Mouse (Mus musculus): ENCODE results near the gene Rnf213. TPM values are rescaled to one million over a fixed set of nuclear protein-coding genes. Genes with fewer than 3 reads are reported as not detected.

Gene Rnf213
- polyA plus RNA-seq, 1 experiment from 2014 or later = 4.2 TPM

DNA sequence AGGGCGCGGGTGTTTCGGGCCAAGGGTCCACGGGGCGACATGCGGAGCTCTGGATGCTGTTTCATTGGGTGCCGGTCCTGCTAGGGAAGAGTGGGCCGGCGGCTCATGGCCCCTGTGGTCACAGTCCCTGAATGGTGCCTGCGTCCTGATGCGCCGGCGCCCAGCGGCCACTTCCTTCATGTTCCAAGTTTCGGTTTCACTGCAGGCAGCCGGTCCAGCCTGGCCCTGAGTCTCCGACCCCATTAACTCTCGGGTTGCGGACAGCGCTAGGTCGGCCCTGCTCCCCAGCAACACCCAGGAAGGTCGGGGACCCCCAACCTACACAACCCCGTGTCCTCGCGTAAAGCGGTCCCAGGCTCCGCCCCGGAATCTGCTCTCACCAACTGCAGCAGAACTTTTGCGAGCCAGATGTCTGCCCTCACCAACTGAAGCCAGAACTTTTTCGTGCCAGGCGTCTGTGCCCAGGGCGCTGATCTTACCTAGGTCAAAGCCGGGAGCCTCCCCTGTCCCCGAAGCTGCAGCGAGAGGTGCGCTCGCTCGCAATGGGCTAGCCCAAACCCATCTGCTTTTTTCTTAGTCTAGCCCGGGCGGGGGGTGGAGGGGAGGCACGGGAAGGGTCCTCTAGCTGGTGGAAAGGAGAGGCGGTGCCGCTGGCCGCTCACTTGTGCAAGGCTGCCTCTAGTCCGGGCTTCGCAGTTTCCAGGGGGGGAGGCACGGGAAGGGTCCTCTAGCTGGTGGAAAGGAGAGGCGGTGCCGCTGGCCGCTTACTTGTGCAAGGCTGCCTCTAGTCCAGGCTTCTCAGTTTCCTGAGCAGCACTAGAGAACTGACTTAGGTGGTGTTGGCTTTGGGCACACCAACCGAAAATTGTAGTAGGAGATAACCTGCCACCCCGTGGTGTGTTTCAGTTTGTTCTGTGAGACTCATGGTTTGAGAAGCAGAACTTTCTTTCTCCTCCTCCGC lies 2.3 kb upstream of the Rnf213 start:
- ATAC-seq (ENCODE audit: insufficient read depth) = peak; percentile 14; the same call in 1 of the 2 replicates
- H3K36me3 ChIP-seq (replicated peaks) = no peaks in the 10 kb centered on the region
- peak overlapping the region; percentile 80 for H3K4me3 ChIP-seq (replicated peaks)
- H3K27me3 ChIP-seq = peaks cover 36% of the 10 kb centered on the region
- H3K9ac ChIP-seq = peak overlapping the region; percentile 51
- H3K27ac ChIP-seq (replicated peaks) = peak overlapping the region; percentile 72
- 1% methylated on average over 53 of the region's 53 CpGs for WGBS (ENCODE audit: insufficient replicate concordance)
- peak overlapping the region; percentile 97 for H3K4me2 ChIP-seq
- H3K4me1 ChIP-seq (replicated peaks) = peaks cover 65% of the 10 kb centered on the region
- H3K9me3 ChIP-seq (replicated peaks) = no peaks in the 10 kb centered on the region

DNA sequence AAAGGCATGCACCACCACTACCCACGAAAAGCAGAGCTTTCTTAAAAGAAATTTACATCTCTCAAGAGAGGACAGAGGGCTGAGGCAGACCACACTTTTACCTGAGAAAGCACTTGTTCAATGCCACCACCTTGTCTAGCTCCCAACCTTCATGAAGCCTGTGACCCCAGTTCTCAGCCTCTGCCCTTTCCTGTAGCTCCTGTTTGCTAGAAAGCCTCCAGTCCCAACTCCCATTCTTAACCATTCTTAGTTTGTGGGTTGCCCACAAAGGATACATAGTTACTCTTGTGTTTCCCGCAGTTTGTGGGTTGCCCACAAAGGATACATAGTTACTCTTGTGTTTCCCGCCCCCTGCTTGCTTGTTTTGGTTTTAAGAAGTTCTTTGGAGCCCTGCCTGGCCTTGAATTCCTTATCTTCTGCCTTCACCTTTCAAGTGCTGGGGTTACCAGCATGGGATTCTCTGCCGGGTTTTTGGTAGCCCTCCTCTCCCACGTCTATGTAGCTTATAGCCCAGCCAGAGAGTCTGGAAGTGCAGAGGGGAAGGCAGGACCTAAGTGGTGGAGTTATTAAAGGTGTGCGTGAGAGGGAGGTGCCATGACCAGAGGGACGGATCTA lies 1.4 kb upstream of the Rnf213 start:
- Histone ChIP-seq H3K4me1 (replicated peaks) (peaks cover 70% of the 10 kb centered on the region), H3K9me3 (replicated peaks) (no peaks in the 10 kb centered on the region), H3K9ac (no peak overlapping the region), H3K4me3 (replicated peaks) (peak overlapping the region; percentile 80), H3K36me3 (replicated peaks) (peaks cover 4% of the 10 kb centered on the region; the same call in 1 of the 2 replicates), H3K27ac (replicated peaks) (peak overlapping the region; percentile 72), H3K27me3 (peaks cover 36% of the 10 kb centered on the region), H3K4me2 (peak overlapping the region; percentile 97)
- peak; percentile 26 for ATAC-seq (ENCODE audit: insufficient read depth)
- 7% methylated on average over 7 of the region's 7 CpGs for WGBS (ENCODE audit: insufficient replicate concordance)

DNA sequence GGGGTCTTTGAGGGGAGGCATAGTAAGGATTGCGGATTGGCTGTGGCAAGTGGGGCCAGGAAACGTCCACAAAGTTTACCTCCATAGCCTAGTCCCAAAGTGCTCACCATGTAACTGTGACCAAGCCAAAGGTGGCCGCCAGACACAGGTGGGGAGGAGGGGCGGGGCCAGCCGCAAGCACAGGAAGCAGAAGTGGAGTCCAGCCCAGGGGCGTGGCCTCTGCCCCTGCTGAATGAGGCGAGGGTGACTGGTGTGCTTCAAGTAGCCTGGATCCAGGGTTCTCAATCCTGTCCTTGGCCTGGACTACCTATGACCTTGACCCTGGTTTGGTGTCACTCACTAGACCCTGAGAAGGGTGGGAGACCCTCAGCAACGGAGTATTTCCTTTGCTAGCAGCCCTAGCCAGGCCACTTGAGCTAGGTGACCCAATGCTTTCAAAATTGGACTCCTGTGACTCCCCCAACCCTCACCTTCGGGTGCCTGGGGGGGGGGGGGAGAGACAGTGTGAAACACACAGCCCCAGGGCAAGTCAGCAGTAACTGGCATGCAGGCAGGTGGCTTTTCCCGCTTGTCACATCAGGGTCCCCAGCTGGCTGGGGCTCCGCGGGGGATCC lies 792 bp upstream of the Rnf213 start:
- Histone ChIP-seq H3K27ac (replicated peaks) (peak overlapping the region; percentile 72), H3K9ac (peak overlapping the region; percentile 62), H3K27me3 (peaks cover 36% of the 10 kb centered on the region), H3K9me3 (replicated peaks) (no peaks in the 10 kb centered on the region), H3K4me1 (replicated peaks) (peaks cover 70% of the 10 kb centered on the region), H3K4me2 (peak overlapping the region; percentile 97), H3K4me3 (replicated peaks) (peak overlapping the region; percentile 80), H3K36me3 (replicated peaks) (peaks cover 6% of the 10 kb centered on the region; the same call in 1 of the 2 replicates)
- ATAC-seq (ENCODE audit: insufficient read depth) = peak; percentile 71
- 6% methylated on average over 12 of the region's 12 CpGs for WGBS (ENCODE audit: insufficient replicate concordance)

DNA sequence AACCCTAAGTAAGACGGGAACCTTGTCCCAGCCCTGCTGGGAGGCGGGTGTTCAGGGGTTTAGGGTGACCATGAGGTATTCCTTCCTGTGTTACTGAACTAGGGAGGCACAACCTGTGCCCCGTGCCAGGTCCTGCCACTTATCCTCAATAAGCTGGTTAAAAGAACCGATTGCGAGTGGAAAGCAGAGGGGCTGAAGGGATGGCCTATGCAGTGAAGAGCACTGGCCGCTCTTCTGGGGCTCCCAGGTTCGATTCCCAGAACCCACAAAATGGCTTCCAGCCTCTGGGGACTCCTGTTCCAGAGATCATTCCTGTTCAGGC lies 544 bp downstream of the Rnf213 start:
- ATAC-seq (ENCODE audit: insufficient read depth) = no peak
- H3K4me1 ChIP-seq (replicated peaks) = peaks cover 62% of the 10 kb centered on the region
- peaks cover 26% of the 10 kb centered on the region for H3K27me3 ChIP-seq
- peak overlapping the region; percentile 72 for H3K27ac ChIP-seq (replicated peaks)
- no peaks in the 10 kb centered on the region for H3K9me3 ChIP-seq (replicated peaks)
- H3K36me3 ChIP-seq (replicated peaks) = peaks cover 6% of the 10 kb centered on the region; the same call in 1 of the 2 replicates
- peak overlapping the region; percentile 62 for H3K9ac ChIP-seq
- H3K4me3 ChIP-seq (replicated peaks) = peak overlapping the region; percentile 80
- 16% methylated on average over 7 of the region's 7 CpGs for WGBS (ENCODE audit: insufficient replicate concordance)
- H3K4me2 ChIP-seq = peak overlapping the region; percentile 97

DNA sequence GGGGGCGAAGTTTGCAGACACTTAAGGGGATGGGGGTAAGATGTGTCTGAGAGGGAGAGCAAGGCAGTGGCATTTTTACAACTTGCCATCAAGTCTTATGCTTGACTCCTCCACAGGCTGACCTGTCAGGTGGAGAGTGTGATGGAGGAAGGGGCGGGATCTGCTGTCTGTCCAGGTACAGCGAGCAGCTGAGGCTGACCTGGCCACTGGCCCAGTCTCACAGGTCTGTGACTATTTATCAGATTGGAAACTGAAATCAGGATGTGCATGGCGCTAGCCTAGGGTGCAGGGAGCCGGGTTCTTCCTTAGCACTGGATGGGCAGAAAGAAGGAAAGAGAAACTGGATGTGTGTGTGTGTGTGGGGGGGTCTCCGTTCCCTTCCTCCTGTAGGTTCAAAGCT lies 1.3 kb downstream of the Rnf213 start:
- Histone ChIP-seq H3K9me3 (replicated peaks) (no peaks in the 10 kb centered on the region), H3K4me2 (peak overlapping the region; percentile 97), H3K9ac (no peak overlapping the region), H3K4me3 (replicated peaks) (peak overlapping the region; percentile 80), H3K27me3 (peaks cover 18% of the 10 kb centered on the region), H3K4me1 (replicated peaks) (peaks cover 62% of the 10 kb centered on the region), H3K36me3 (replicated peaks) (peaks cover 6% of the 10 kb centered on the region; the same call in 1 of the 2 replicates), H3K27ac (replicated peaks) (no peak overlapping the region)
- no peak for ATAC-seq (ENCODE audit: insufficient read depth)
- 62% methylated on average over 6 of the region's 6 CpGs for WGBS (ENCODE audit: insufficient replicate concordance)

DNA sequence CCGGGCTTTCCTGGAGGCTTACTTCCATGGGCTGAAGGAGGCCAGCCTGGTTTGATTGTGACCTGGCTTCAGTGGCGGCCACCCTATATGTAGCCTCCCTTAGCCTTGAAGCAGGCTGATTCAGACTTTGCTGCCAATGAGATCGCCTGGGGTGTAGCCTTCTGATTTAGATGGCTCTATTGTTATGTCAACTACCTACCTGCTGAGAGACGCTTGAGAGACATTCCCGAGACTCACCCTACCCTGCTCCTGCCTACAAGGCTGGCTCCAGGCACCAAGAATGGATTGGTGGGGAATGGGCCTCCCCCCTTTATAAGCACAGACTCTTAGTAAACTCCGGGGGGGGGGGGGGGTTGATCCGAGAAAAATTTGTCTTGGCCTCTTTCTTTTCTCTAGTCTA lies 2.5 kb downstream of the Rnf213 start:
- Histone ChIP-seq H3K27me3 (peaks cover 7% of the 10 kb centered on the region), H3K4me1 (replicated peaks) (peaks cover 53% of the 10 kb centered on the region), H3K4me2 (peak overlapping the region; percentile 13; the same call in 1 of the 2 replicates), H3K9me3 (replicated peaks) (no peaks in the 10 kb centered on the region), H3K4me3 (replicated peaks) (no peak overlapping the region), H3K27ac (replicated peaks) (no peak overlapping the region), H3K9ac (no peak overlapping the region), H3K36me3 (replicated peaks) (peaks cover 6% of the 10 kb centered on the region; the same call in 1 of the 2 replicates)
- ATAC-seq (ENCODE audit: insufficient read depth) = no peak
- 65% methylated on average over 7 of the region's 7 CpGs for WGBS (ENCODE audit: insufficient replicate concordance)

DNA sequence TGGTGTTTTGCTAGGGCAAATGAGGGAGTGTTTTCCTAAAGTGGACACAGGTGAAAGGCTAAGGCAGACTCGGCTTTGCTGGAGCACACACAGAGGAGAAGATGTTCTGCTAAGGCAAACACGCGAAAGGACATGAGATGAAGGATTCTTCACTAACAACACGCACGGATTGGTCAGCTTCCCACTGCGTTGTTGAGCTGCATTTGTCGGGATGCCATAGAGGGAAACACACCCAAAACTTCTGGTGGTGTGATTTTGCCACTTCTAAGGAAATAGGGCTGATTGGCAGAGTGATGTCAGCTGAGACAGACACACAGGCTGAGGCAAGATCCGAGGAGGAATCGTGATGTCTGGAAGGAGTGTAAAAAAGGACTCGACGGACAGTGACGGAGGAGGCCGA lies 3.0 kb downstream of the Rnf213 start:
- H3K36me3 ChIP-seq (replicated peaks) = peaks cover 6% of the 10 kb centered on the region; the same call in 1 of the 2 replicates
- H3K4me2 ChIP-seq = no peak overlapping the region
- H3K4me3 ChIP-seq (replicated peaks) = no peak overlapping the region
- H3K27ac ChIP-seq (replicated peaks) = no peak overlapping the region
- peaks cover 1% of the 10 kb centered on the region; the same call in 1 of the 2 replicates for H3K27me3 ChIP-seq
- peaks cover 49% of the 10 kb centered on the region for H3K4me1 ChIP-seq (replicated peaks)
- no peaks in the 10 kb centered on the region for H3K9me3 ChIP-seq (replicated peaks)
- WGBS (ENCODE audit: insufficient replicate concordance) = 63% methylated on average over 13 of the region's 13 CpGs
- no peak for ATAC-seq (ENCODE audit: insufficient read depth)
- H3K9ac ChIP-seq = no peak overlapping the region

DNA sequence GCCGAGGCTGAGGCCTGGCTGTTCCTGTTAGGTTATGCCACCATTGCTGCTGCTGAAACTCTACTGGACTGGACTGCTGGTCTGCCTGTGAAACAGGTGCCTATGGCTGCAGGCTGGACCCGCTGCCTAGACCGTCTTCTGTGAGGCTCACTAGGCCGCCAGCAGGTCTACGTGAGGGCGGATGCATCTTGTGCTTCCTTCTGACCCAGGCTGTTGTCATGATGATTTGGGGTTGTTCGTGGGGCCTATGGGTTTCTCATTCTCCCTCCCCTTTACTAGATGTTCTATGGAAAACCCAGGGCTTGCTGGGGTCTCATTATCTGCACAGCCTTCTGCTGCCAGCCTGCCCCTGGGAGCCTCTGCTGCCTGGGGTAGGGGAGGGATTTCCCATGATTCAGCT lies 3.6 kb downstream of the Rnf213 start:
- Histone ChIP-seq H3K4me1 (replicated peaks) (peaks cover 44% of the 10 kb centered on the region), H3K9ac (no peak overlapping the region), H3K27me3 (no peaks in the 10 kb centered on the region), H3K9me3 (replicated peaks) (no peaks in the 10 kb centered on the region), H3K27ac (replicated peaks) (no peak overlapping the region), H3K36me3 (replicated peaks) (peaks cover 6% of the 10 kb centered on the region; the same call in 1 of the 2 replicates), H3K4me3 (replicated peaks) (no peak overlapping the region), H3K4me2 (no peak overlapping the region)
- ATAC-seq (ENCODE audit: insufficient read depth) = no peak
- 64% methylated on average over 7 of the region's 7 CpGs for WGBS (ENCODE audit: insufficient replicate concordance)

DNA sequence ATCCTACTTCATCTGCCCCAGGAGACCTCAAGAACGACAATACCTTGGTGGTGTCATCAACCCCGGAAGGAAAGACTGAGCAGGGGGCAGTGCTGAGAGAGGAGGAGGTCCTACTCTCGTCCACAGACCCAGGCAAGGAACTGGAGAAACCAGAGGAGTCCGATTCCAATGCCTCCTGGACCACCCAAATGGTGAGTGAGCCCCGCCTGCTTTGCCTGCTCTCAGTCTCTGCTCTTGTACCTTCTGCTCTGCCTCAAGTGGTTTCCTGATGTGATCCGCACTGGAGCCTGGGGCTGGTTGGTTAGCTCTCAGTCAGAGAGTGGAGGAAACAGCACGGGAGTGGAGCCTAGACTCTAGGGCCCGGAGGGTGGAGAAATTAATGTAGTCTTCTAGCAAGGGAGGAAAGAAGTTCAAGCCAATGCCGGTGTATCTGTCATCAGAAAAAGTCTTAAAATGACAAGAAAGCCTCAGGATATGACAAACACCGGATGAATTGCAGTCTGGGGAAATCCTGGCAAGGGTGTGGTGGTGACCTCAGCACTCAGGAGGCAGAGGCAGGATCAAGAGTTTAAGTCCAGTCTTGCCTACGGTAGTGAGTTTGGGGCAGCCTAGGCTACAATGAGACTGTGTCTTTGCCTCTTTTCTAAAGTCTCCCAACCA lies 9.7 kb downstream of the Rnf213 start:
- whole genome bisulfite sequencing (ENCODE audit: insufficient replicate concordance) = 55% methylated on average over 11 of the region's 11 CpGs
- no peak overlapping the region for H3K27ac ChIP-seq (replicated peaks)
- H3K36me3 ChIP-seq (replicated peaks) = peaks cover 45% of the 10 kb centered on the region

DNA sequence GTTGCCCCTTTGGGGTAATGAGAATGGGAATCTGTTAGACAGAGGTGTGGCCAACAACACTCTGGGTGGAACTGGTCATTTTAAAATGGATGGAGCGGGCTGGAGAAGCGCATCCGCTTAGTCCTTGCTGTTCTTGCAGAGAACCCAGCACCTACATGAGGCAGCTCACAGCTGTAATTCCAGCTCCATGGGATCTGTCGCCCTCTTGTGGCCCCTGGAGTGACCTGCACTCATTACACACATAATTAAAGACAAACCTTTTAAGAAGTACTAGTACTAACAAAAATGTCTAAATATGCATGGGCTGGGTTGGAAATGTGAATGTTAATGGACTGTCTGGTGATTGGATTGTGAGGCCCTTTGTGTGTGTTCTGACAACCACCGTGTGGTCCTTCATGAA lies 11.7 kb downstream of the Rnf213 start:
- no peak for ATAC-seq (ENCODE audit: insufficient read depth)
- peaks cover 62% of the 10 kb centered on the region for H3K36me3 ChIP-seq (replicated peaks)
- H3K4me2 ChIP-seq = no peak overlapping the region
- no peak overlapping the region for H3K9ac ChIP-seq
- H3K27ac ChIP-seq (replicated peaks) = no peak overlapping the region
- no peak overlapping the region for H3K4me3 ChIP-seq (replicated peaks)
- H3K4me1 ChIP-seq (replicated peaks) = no peaks in the 10 kb centered on the region
- no peaks in the 10 kb centered on the region for H3K27me3 ChIP-seq
- H3K9me3 ChIP-seq (replicated peaks) = no peaks in the 10 kb centered on the region
- WGBS (ENCODE audit: insufficient replicate concordance) = 59% methylated on average over 5 of the region's 5 CpGs

More for the DNA sequence above, 9.7 kb downstream of the Rnf213 start:
- H3K9me3 ChIP-seq (replicated peaks) = no peaks in the 10 kb centered on the region
- H3K4me2 ChIP-seq = no peak overlapping the region
- no peaks in the 10 kb centered on the region for H3K4me1 ChIP-seq (replicated peaks)
- H3K4me3 ChIP-seq (replicated peaks) = no peak overlapping the region
- no peak for ATAC-seq (ENCODE audit: insufficient read depth)
- no peak overlapping the region for H3K9ac ChIP-seq
- H3K27me3 ChIP-seq = no peaks in the 10 kb centered on the region

Measured in liver, embryonic 15.5 days (tissue).